1 mouse cellular context compared by ENCODE assay signal in the genomic region with DNA sequence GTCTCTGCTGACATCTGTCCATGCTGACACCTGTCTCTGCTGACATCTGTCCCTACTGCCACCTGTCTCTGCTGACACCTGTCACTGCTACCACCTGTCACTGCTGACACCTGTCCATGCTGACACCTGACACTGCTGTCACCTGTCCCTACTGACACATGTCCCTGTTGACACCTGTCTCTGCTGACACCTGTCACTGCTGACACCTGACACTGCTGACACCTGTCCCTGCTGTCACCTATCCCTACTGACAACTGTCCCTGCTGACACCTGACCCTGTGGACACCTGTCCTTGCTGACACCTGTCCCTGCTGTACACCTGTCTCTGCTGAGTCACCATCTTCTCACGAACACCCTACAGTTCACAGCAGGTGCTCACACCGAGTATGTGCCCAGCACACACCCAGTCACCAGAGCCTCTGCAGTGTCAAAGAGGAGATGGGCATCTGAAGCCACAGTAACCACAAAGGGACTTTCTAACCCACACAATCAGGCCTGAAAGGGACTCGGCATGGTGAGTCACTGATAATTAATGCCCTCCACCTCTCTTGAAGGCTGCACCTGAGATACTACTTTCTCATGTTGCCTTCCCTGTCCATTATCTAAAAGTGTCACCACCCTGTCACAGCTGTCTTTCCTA.
A peak's percentile ranks its signal among the peaks of the same experiment; 100 is the strongest.
TF ChIP-seq lines count a peak whose summit lies in the region.

No protein-coding gene starts in this region.

TF ChIP-seq in CH12.LX, 34 proteins besides CTCF, POLR2A, EP300 and RAD21:
- TF ChIP-seq TCF12 (IDR thresholded peaks at IDR 0.05; ENCODE audit: low read depth, low read length) (peak; percentile 30; the same call in 1 of the 2 replicates), PAX5 (IDR thresholded peaks at IDR 0.05; ENCODE audit: low read length) (no peak), BHLHE40 (IDR thresholded peaks at IDR 0.05; ENCODE audit: low read depth, low read length) (peak; percentile 32; the same call in 1 of the 2 replicates)
TF ChIP-seq in CH12.LX: peak in this region for 2.
